Mouse (Mus musculus) spleen, postnatal 14 days (tissue): ENCODE measurements around the gene Ccdc13.
A peak's percentile ranks its signal among the peaks of the same experiment; 100 is the strongest.

ENCODE experiments used
- DNase-seq, 2 experiments: peaks; one replicate each; pipeline ENCODE4 v3.0.0; 2021 to 2022; ENCODE audit warnings: low spot score in 2 of 2

Ccdc13 gene

GRCm38 (mm10) chr9:121846526-121847118 lies 7.4 kb upstream of the Ccdc13 start:
- no peak for DNase-seq

- no peak for DNase-seq
Observed at GRCm38 (mm10) chr9:121842914-121843313, 3.7 kb upstream of the Ccdc13 start.

- DNase-seq, result no peak
Observed at GRCm38 (mm10) chr9:121839622-121839965, 333 bp upstream of the Ccdc13 start.

GRCm38 (mm10) chr9:121838008-121838407 lies 1.3 kb downstream of the Ccdc13 start:
- DNase-seq, result no peak

- DNase-seq, result no peak
Observed at GRCm38 (mm10) chr9:121833825-121834224, 5.4 kb downstream of the Ccdc13 start.

- peak; percentile 39 to 77 for DNase-seq
Observed at GRCm38 (mm10) chr9:121830956-121831293, 8.3 kb downstream of the Ccdc13 start.

GRCm38 (mm10) chr9:121830243-121830955 lies 8.9 kb downstream of the Ccdc13 start:
- peak in 1 of 2 experiments; percentile 22 for DNase-seq

- DNase-seq, result no peak
Observed at GRCm38 (mm10) chr9:121829270-121829992, 9.8 kb downstream of the Ccdc13 start.

- DNase-seq, result no peak
Observed at GRCm38 (mm10) chr9:121828314-121828713, 10.9 kb downstream of the Ccdc13 start.

- no peak for DNase-seq
Observed at GRCm38 (mm10) chr9:121826356-121826755, 12.9 kb downstream of the Ccdc13 start.

- DNase-seq, result no peak
Observed at GRCm38 (mm10) chr9:121823991-121824390, 15.3 kb downstream of the Ccdc13 start.

- DNase-seq, result no peak
Observed at GRCm38 (mm10) chr9:121823051-121823450, 16.2 kb downstream of the Ccdc13 start.

GRCm38 (mm10) chr9:121822585-121822991 lies 16.7 kb downstream of the Ccdc13 start:
- no peak for DNase-seq

- DNase-seq, result no peak
Observed at GRCm38 (mm10) chr9:121820765-121821164, 18.5 kb downstream of the Ccdc13 start.

- DNase-seq, result no peak
Observed at GRCm38 (mm10) chr9:121819771-121820471, 19.3 kb downstream of the Ccdc13 start.

- DNase-seq, result no peak
Observed at GRCm38 (mm10) chr9:121819073-121819770, 20.0 kb downstream of the Ccdc13 start.

- no peak for DNase-seq
Observed at GRCm38 (mm10) chr9:121815183-121815582, 24.1 kb downstream of the Ccdc13 start.

GRCm38 (mm10) chr9:121810081-121810821 lies 29.0 kb downstream of the Ccdc13 start:
- DNase-seq, result no peak

GRCm38 (mm10) chr9:121808511-121808910 lies 30.8 kb downstream of the Ccdc13 start:
- no peak for DNase-seq

GRCm38 (mm10) chr9:121807947-121808346 lies 31.3 kb downstream of the Ccdc13 start:
- DNase-seq, result no peak

GRCm38 (mm10) chr9:121807546-121807945 lies 31.7 kb downstream of the Ccdc13 start:
- no peak for DNase-seq
